Mouse (Mus musculus) E14TG2a.4 (cell line): ENCODE data around the gene Pkd1l1.

Experiments used
- CTCF ChIP-seq: conservative IDR thresholded peaks from 2 replicates; pipeline ENCODE4 v1.5.1; 2014; ENCODE audit warnings: low read length
- NANOG ChIP-seq: IDR thresholded peaks from 2 replicates; pipeline ENCODE4 v1.6.1; 2014; ENCODE audit warnings: borderline replicate concordance, low read length, mixed read lengths
- POU5F1 ChIP-seq: IDR thresholded peaks from 2 replicates; pipeline ENCODE4 v1.6.1; 2014; ENCODE audit warnings: low read length, borderline replicate concordance

- TF ChIP-seq CTCF, result no peak
- TF ChIP-seq POU5F1, result no peak
- no peak for TF ChIP-seq NANOG
Observed at GRCm38 (mm10) chr11:8866021-8866420, 107.0 kb downstream of the Pkd1l1 start.
